In the genomic region with DNA sequence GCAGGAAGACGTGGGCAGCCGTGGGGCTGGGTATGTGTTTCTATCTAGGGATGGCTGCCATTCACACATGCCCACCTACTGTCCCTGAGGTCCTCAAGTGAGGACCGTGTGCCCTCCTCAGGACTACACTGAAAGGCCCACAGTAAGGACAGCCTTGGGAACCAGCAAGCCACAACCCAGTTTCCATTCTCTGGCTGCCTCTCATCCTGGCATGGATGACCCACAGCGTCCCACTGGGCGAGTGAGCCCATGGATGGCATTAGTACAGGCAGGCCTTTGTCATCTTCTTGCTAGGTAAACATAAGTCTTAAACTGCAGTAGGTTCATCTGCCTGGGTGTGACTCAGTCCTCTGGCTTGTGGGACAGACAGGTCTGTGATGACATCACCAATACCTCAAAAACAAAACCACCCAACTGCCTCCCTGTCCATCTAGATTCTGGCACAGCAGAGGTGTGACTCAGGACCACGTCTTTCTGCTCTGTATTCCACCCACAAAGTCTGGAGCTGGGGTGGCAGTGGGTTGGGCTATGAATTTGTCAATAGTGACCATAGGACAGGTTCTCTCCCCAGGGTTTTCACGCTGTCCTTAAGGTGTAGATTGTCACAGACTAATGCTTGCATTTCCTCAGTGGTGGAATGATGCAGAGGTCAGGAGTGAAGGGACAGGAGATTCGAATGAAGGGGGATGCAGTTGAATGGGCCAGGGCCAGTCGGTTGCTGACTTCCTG, we compare ENCODE assay signal across 11 mouse cellular contexts. TPM values are rescaled to one million over a fixed set of nuclear protein-coding genes. Genes with fewer than 3 reads are reported as not detected.
DNase-seq lines count a peak whose midpoint lies in the region; TF ChIP-seq lines count a peak whose summit lies in the region.
"Had no signal": no experiment of that assay in that cellular context is flagged by ENCODE, and none has a peak within 500 bp of the region (broad histone marks: within the 10 kb centered on the region; RNA-seq: fewer than 3 reads in every experiment).

No protein-coding gene starts in this region.

- no peak overlapping the region for H3K4me3 ChIP-seq in layer of hippocampus, adult 2 months
- H3K4me3 ChIP-seq: midbrain, embryonic 12.5 days had no signal

- no peak for TF ChIP-seq CTCF in layer of hippocampus, adult 2 months (conservative IDR thresholded peaks at IDR 0.05)

- peak overlapping the region; percentile 81 for H3K27ac ChIP-seq in layer of hippocampus, adult 2 months
- H3K27ac ChIP-seq: midbrain, embryonic 12.5 days had no signal

- DNase-seq in cerebellum, adult 9-10 months = peak; percentile 31
- DNase-seq in cerebellum, postnatal 36 days = no peak
- no peak for DNase-seq in layer of hippocampus, adult 2 months (ENCODE audit: low spot score in 2 of 2)
- no peak for DNase-seq in layer of hippocampus, adult 18-20 months (ENCODE audit: low spot score in 2 of 2)
- peak; percentile 40 for DNase-seq in A20 (ENCODE audit: low read depth, low spot score)
- peak; percentile 76 for DNase-seq in gonadal fat pad, adult 2 months (ENCODE audit: low read depth)
- DNase-seq in right cerebral cortex, adult 2 months (ENCODE audit: low spot score in 2 of 2) = no peak
- no peak for DNase-seq in left cerebral cortex, adult 18-20 months (ENCODE audit: low spot score in 2 of 2)
- DNase-seq: adrenal gland, postnatal 10 days had no signal

RNA-seq across cellular contexts. Expression of a gene that starts 7.3 kb away (rescaled TPM):
- 10 to 100 TPM; 42.8 to 43.8 TPM for total RNA-seq in layer of hippocampus, adult 2 months (2021)
- total RNA-seq in layer of hippocampus, adult 18-20 months (2021) = 10 to 100 TPM; 46.3 to 48.5 TPM
- 46.6 and 59.4 TPM in 2 replicates for polyA plus RNA-seq in gonadal fat pad, adult 2 months (2012; rRNA removed)
- total RNA-seq in left cerebral cortex, adult 18-20 months (2021) = 10 to 100 TPM; 66.5 to 67.7 TPM

RNA-seq across cellular contexts. Expression of a gene that starts 50.2 kb away (rescaled TPM):
- total RNA-seq in layer of hippocampus, adult 2 months (2021) = 1 to 10 TPM; 2.6 to 4.5 TPM
- 1 to 10 TPM; 1.3 to 2.4 TPM for total RNA-seq in layer of hippocampus, adult 18-20 months (2021)
- 6.1 and 8.7 TPM in 2 replicates for polyA plus RNA-seq in gonadal fat pad, adult 2 months (2012; rRNA removed)
- 1 to 10 TPM; 2.5 to 2.7 TPM for total RNA-seq in left cerebral cortex, adult 18-20 months (2021)

RNA-seq across cellular contexts. Expression of a gene that starts 51.4 kb away (rescaled TPM):
- 10 to 100 TPM; 36.8 to 42.2 TPM for total RNA-seq in layer of hippocampus, adult 2 months (2021)
- total RNA-seq in layer of hippocampus, adult 18-20 months (2021) = 10 to 100 TPM; 38.0 to 43.9 TPM
- polyA plus RNA-seq in gonadal fat pad, adult 2 months (2012; rRNA removed) = 45.2 and 54.3 TPM in 2 replicates
- 10 to 100 TPM; 43.2 to 50.5 TPM for total RNA-seq in left cerebral cortex, adult 18-20 months (2021)

RNA-seq across cellular contexts. Expression of a gene that starts 53.5 kb away (rescaled TPM):
- total RNA-seq in layer of hippocampus, adult 2 months (2021) = 1 to 10 TPM in 1 of 2 experiments, under 1 TPM in 1; 0.87 to 1.3 TPM
- total RNA-seq in layer of hippocampus, adult 18-20 months (2021) = 1 to 10 TPM in 1 of 2 experiments, not detected in 1; 1.6 TPM
- 2.1 and 2.6 TPM in 2 replicates for polyA plus RNA-seq in gonadal fat pad, adult 2 months (2012; rRNA removed)
- total RNA-seq in left cerebral cortex, adult 18-20 months (2021) = 1 to 10 TPM in 1 of 2 experiments, under 1 TPM in 1; 0.80 to 1.1 TPM
- total RNA-seq: adrenal gland, postnatal 10 days had no signal
- polyA plus RNA-seq: embryonic facial prominence, embryonic 11.5 days had no signal

Comparison
In these comparisons a context has a peak if more than half of its experiments do, and no peak if none do; other contexts are left out.
1. DNase-seq: peak in cerebellum, adult 9-10 months (single experiment), A20 (single experiment) and gonadal fat pad, adult 2 months (single experiment); none in cerebellum, postnatal 36 days (0 of 2), layer of hippocampus, adult 2 months (0 of 2), layer of hippocampus, adult 18-20 months (0 of 2), right cerebral cortex, adult 2 months (0 of 2) and left cerebral cortex, adult 18-20 months (0 of 2).